Mouse (Mus musculus) layer of hippocampus, postnatal 36 days (tissue): ENCODE data around the gene Icos. TPM values are rescaled to one million over a fixed set of nuclear protein-coding genes. Genes with fewer than 3 reads are reported as not detected.

Experiments used
- DNase-seq, 2 experiments: peaks; one replicate each; pipeline ENCODE4 v3.0.0; 2022
- total RNA-seq, 2 experiments: library from RNA; stranded (reverse); gene quantifications; 2 replicates each; pipeline ENCODE4 v1.2.3; 2021

Icos gene
- total RNA-seq, 2 experiments from 2014 or later = not detected

DNA sequence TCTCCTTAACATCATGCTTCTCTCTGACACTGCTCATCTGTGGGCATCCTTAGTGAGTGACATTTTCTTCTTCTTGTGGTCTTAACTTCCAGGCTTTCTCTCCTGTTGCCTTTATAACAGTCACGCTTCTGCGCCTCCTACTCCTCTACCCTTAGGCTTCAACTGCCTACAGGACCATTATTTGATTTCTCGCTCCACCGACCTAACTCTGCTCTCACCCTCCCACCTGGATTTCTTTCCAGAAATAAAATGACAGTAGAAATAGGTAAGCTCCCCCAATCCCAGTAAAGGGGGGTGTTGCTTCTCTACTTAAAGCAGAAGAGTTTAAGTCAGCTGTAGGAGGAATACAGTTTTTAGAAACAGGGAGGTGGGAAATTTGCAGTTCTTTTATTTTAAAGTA, 62.7 kb downstream of the Icos start:
- no peak for DNase-seq

- DNase-seq = no peak
Measured at GRCm38 (mm10) chr1:61042842-61043241, 65.1 kb downstream of the Icos start.

GRCm38 (mm10) chr1:61046055-61046705, 68.5 kb downstream of the Icos start:
- DNase-seq = no peak

- DNase-seq = no peak
Measured at GRCm38 (mm10) chr1:61047336-61047735, 69.6 kb downstream of the Icos start.

Other genes starting within 250 kb of the Icos start
- gene Ctla4, start 90.9 kb upstream of the Icos start, total RNA-seq = not detected